Mouse (Mus musculus): ENCODE measurements around the gene Rpusd3. TPM values are rescaled to one million over a fixed set of nuclear protein-coding genes. Genes with fewer than 3 reads are reported as not detected.

The Rpusd3 gene
- polyA plus RNA-seq, 1 experiment from 2014 or later = 18.8 TPM

DNA sequence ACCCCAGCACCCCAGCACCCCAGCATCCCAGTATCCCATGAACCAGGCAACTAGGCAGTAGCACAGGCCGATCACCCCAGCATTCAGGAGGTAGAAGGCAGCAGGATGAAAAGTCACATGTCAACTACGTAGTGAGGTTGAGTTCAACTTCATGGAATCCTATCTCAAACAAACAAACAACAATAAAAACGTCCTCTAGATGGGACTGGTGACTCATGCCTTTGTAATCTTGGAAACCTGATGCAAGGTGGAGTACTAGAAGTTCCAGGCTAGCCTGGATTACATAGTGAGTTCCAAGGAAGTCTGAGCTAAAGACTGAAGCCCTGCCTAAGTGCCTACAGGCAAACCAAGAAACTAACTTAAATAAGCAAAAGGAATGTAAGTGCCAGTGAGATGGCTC is 11.7 kb upstream of the Rpusd3 start:
- H3K27me3 ChIP-seq (ENCODE audit: insufficient read depth, low read length) = no peaks in the 10 kb centered on the region

GRCm38 (mm10) chr6:113429965-113430364 is 10.8 kb upstream of the Rpusd3 start:
- Histone ChIP-seq H3K27me3 (ENCODE audit: insufficient read depth, low read length) (no peaks in the 10 kb centered on the region), H3K4me1 (ENCODE audit: insufficient read depth) (no peaks in the 10 kb centered on the region), H3K27ac (ENCODE audit: low read depth) (no peak overlapping the region), H3K4me2 (no peak overlapping the region), H3K4me3 (ENCODE audit: low read depth, low read length) (no peak overlapping the region), H3K9ac (no peak overlapping the region), H3K9me3 (ENCODE audit: low read depth, low read length) (no peaks in the 10 kb centered on the region), H3K36me3 (ENCODE audit: insufficient read depth) (no peaks in the 10 kb centered on the region)
- DNase-seq = no peak
- TF ChIP-seq CTCF (IDR thresholded peaks at IDR 0.05; ENCODE audit: low read depth) = no peak
- WGBS = 71% methylated on average over 3 of the region's 3 CpGs
- no peak for ATAC-seq (ENCODE audit: insufficient read depth)

More for the DNA sequence above, 11.7 kb upstream of the Rpusd3 start:
- no peak overlapping the region for H3K4me2 ChIP-seq
- no peaks in the 10 kb centered on the region for H3K9me3 ChIP-seq (ENCODE audit: low read depth, low read length)
- TF ChIP-seq CTCF (IDR thresholded peaks at IDR 0.05; ENCODE audit: low read depth) = no peak
- DNase-seq (no peak), ATAC-seq (ENCODE audit: insufficient read depth) (no peak)
- no peak overlapping the region for H3K4me3 ChIP-seq (ENCODE audit: low read depth, low read length)
- 48% methylated on average over 3 of the region's 3 CpGs for WGBS
- H3K27ac ChIP-seq (ENCODE audit: low read depth) = no peak overlapping the region
- no peak overlapping the region for H3K9ac ChIP-seq
- no peaks in the 10 kb centered on the region for H3K4me1 ChIP-seq (ENCODE audit: insufficient read depth)
- no peaks in the 10 kb centered on the region for H3K36me3 ChIP-seq (ENCODE audit: insufficient read depth)

DNA sequence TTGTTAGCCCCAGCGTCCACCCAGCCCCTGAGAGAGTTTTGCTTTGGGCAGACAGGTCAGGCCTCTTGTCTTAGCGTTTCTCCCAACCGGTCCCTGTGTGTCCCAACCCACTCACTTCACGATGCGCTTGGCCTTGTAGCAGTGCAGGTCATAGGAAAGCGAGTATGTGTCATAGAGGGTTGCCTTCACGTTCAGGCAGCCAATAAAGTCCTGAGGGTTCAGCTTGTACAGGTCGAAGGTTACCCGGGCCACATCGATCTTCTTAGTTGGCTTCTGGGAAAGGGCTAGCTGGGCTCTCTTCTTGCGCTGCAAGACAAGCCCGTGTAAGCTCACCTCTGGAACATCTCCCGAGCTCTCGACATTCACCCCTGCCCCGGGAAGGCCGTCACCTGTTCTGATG is 8.9 kb upstream of the Rpusd3 start:
- no peak overlapping the region for H3K4me2 ChIP-seq
- no peaks in the 10 kb centered on the region for H3K9me3 ChIP-seq (ENCODE audit: low read depth, low read length)
- no peak for ATAC-seq (ENCODE audit: insufficient read depth)
- no peaks in the 10 kb centered on the region for H3K27me3 ChIP-seq (ENCODE audit: insufficient read depth, low read length)
- no peaks in the 10 kb centered on the region for H3K4me1 ChIP-seq (ENCODE audit: insufficient read depth)
- no peak overlapping the region for H3K4me3 ChIP-seq (ENCODE audit: low read depth, low read length)
- no peak for DNase-seq
- no peak overlapping the region for H3K9ac ChIP-seq
- no peak for TF ChIP-seq CTCF (IDR thresholded peaks at IDR 0.05; ENCODE audit: low read depth)
- H3K27ac ChIP-seq (ENCODE audit: low read depth) = no peak overlapping the region
- H3K36me3 ChIP-seq (ENCODE audit: insufficient read depth) = no peaks in the 10 kb centered on the region
- 79% methylated on average over 16 of the region's 16 CpGs for WGBS

DNA sequence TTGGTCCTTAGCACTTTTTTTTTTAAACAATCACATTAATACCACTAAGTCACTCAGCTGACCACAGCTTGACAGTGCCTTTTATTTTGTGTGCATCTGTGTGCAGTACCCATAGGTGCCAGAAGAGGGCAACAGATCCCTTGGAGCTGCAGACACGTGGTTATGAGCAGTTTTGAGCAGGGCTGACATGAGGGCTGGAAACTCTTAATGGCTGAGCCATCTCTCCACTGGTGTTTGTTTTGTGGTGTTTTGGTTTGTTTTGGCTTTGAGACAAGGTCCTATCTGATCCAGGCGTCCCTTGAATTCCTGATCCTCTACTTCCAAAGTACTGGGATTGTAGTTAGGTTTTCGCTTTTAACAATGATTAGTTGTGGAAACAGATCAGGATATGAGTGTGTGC is 8.3 kb upstream of the Rpusd3 start:
- no peak overlapping the region for H3K9ac ChIP-seq
- no peaks in the 10 kb centered on the region for H3K4me1 ChIP-seq (ENCODE audit: insufficient read depth)
- H3K36me3 ChIP-seq (ENCODE audit: insufficient read depth) = no peaks in the 10 kb centered on the region
- no peak overlapping the region for H3K4me2 ChIP-seq
- ATAC-seq (ENCODE audit: insufficient read depth) (no peak), DNase-seq (peak; percentile 62)
- H3K27me3 ChIP-seq (ENCODE audit: insufficient read depth, low read length) = no peaks in the 10 kb centered on the region
- no peaks in the 10 kb centered on the region for H3K9me3 ChIP-seq (ENCODE audit: low read depth, low read length)
- no peak overlapping the region for H3K4me3 ChIP-seq (ENCODE audit: low read depth, low read length)
- 61% methylated on average over 3 of the region's 3 CpGs for WGBS
- H3K27ac ChIP-seq (ENCODE audit: low read depth) = no peak overlapping the region
- TF ChIP-seq CTCF (IDR thresholded peaks at IDR 0.05; ENCODE audit: low read depth) = peak; percentile 78

DNA sequence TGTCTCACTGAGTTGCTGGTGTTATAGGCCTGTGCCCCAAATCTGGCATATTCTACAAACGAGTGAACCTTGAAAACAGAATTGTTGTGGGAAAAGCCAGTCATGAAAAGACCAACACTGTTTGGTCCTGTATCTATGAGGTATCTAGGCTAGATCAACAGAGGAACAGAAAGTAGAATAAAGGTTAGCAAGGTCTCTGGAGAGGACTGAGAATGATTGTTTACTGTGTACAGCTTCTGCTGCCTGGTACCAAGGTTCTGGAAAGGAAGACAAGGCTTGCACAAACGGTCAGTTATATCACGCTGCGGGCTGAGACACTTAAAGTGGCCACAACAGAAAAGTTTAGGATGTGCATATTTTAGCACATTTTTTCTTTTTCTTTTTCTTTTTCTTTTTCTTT is 7.6 kb upstream of the Rpusd3 start:
- H3K9me3 ChIP-seq (ENCODE audit: low read depth, low read length) = no peaks in the 10 kb centered on the region
- H3K4me3 ChIP-seq (ENCODE audit: low read depth, low read length) = no peak overlapping the region
- no peak for DNase-seq
- no peaks in the 10 kb centered on the region for H3K4me1 ChIP-seq (ENCODE audit: insufficient read depth)
- no peak overlapping the region for H3K27ac ChIP-seq (ENCODE audit: low read depth)
- H3K9ac ChIP-seq = no peak overlapping the region
- no peak for ATAC-seq (ENCODE audit: insufficient read depth)
- H3K4me2 ChIP-seq = no peak overlapping the region
- WGBS = 89% methylated on average over 4 of the region's 4 CpGs
- H3K36me3 ChIP-seq (ENCODE audit: insufficient read depth) = no peaks in the 10 kb centered on the region
- no peak for TF ChIP-seq CTCF (IDR thresholded peaks at IDR 0.05; ENCODE audit: low read depth)
- no peaks in the 10 kb centered on the region for H3K27me3 ChIP-seq (ENCODE audit: insufficient read depth, low read length)

GRCm38 (mm10) chr6:113424187-113424586 is 5.0 kb upstream of the Rpusd3 start:
- no peak overlapping the region for H3K27ac ChIP-seq (ENCODE audit: low read depth)
- H3K36me3 ChIP-seq (ENCODE audit: insufficient read depth) = no peaks in the 10 kb centered on the region
- H3K9ac ChIP-seq = no peak overlapping the region
- no peak overlapping the region for H3K4me3 ChIP-seq (ENCODE audit: low read depth, low read length)
- DNase-seq (no peak), ATAC-seq (ENCODE audit: insufficient read depth) (no peak)
- H3K4me2 ChIP-seq = no peak overlapping the region
- H3K27me3 ChIP-seq (ENCODE audit: insufficient read depth, low read length) = no peaks in the 10 kb centered on the region
- no peaks in the 10 kb centered on the region for H3K4me1 ChIP-seq (ENCODE audit: insufficient read depth)
- 76% methylated on average over 7 of the region's 7 CpGs for WGBS
- no peaks in the 10 kb centered on the region for H3K9me3 ChIP-seq (ENCODE audit: low read depth, low read length)
- no peak for TF ChIP-seq CTCF (IDR thresholded peaks at IDR 0.05; ENCODE audit: low read depth)

DNA sequence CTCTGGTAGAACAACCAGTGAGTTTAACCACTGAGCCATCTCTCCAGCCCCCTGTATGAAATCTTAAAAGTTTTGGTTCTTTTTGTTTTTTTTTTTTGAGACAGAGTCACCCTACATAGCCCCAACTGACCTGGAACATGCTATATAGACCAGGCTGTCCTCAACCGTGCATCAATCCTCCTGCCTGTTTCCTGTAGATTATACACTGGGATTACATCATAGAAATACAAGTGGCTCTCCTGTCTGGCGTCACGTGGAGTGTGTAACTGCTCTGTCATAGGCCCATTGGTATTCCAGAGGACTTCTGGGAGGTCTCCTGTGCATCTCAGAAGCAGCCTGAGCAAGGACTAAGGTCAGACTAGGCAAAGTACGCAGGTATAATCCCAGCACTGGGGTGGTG is 3.9 kb upstream of the Rpusd3 start:
- no peak for ATAC-seq (ENCODE audit: insufficient read depth)
- Histone ChIP-seq H3K4me2 (no peak overlapping the region), H3K4me1 (ENCODE audit: insufficient read depth) (peaks cover 5% of the 10 kb centered on the region; the same call in 1 of the 2 replicates), H3K4me3 (ENCODE audit: low read depth, low read length) (no peak overlapping the region), H3K27ac (ENCODE audit: low read depth) (no peak overlapping the region), H3K9ac (no peak overlapping the region), H3K27me3 (ENCODE audit: insufficient read depth, low read length) (no peaks in the 10 kb centered on the region), H3K36me3 (ENCODE audit: insufficient read depth) (no peaks in the 10 kb centered on the region), H3K9me3 (ENCODE audit: low read depth, low read length) (no peaks in the 10 kb centered on the region)
- WGBS = 56% methylated on average over 4 of the region's 4 CpGs
- no peak for DNase-seq
- TF ChIP-seq CTCF (IDR thresholded peaks at IDR 0.05; ENCODE audit: low read depth) = no peak
